Mouse (Mus musculus) kidney, embryonic 16.5 days (tissue): ENCODE measurements around the gene Zfp37. TPM values are rescaled to one million over a fixed set of nuclear protein-coding genes. Genes with fewer than 3 reads are reported as not detected.

Source experiments
- ATAC-seq: fragments of 200-750 bp; cut with Nextera tagmentation; 2 replicates; pipeline ENCODE4 v1.8.0; 2017; ENCODE audit warnings: moderate TSS enrichment; ENCODE audit not compliant: low FRiP score, low TSS enrichment
- H3K27ac ChIP-seq: fragments of 300-500 bp; sonication (generic); 2 replicates; pipeline ENCODE4 v1.5.1; 2014; ENCODE audit warnings: low read length
- H3K27me3 ChIP-seq: fragments of 300-500 bp; sonication (generic); 2 replicates; pipeline ENCODE4 v1.6.1; 2014; ENCODE audit warnings: low read length, control low read depth, mixed read lengths; ENCODE audit not compliant: insufficient read depth
- H3K36me3 ChIP-seq: fragments of 300-500 bp; sonication (generic); 2 replicates; pipeline ENCODE4 v1.6.1; 2014; ENCODE audit warnings: low read length, control low read depth, mixed read lengths; ENCODE audit not compliant: insufficient read depth
- H3K4me1 ChIP-seq: fragments of 300-500 bp; sonication (generic); 2 replicates; pipeline ENCODE4 v1.6.1; 2014; ENCODE audit warnings: low read length, control low read depth, mixed read lengths; ENCODE audit not compliant: insufficient read depth
- H3K4me2 ChIP-seq: fragments of 300-500 bp; sonication (generic); replicated peaks from 2 replicates; pipeline ENCODE4 v1.6.1; 2014; ENCODE audit warnings: low read depth, low read length
- H3K4me3 ChIP-seq: fragments of 300-500 bp; sonication (generic); 2 replicates; pipeline ENCODE4 v1.5.1; 2014; ENCODE audit warnings: mild to moderate bottlenecking, low read length
- H3K9ac ChIP-seq: fragments of 300-500 bp; sonication (generic); replicated peaks from 2 replicates; pipeline ENCODE4 v1.6.1; 2014; ENCODE audit warnings: low read length
- H3K9me3 ChIP-seq: fragments of 300-500 bp; sonication (generic); 2 replicates; pipeline ENCODE4 v1.6.1; 2016; ENCODE audit warnings: low read length, control low read depth
- WGBS: fragments of 180-500 bp; shearing (Covaris S2); extraction: QIAGEN DNeasy Blood & Tissue Kit; methylation state at CpG from one replicate; pipeline ENCODE4 v1.1.7; 2014; 5-methylcytosine and 5-hydroxymethylcytosine counted together
- polyA plus RNA-seq: library from polyadenylated mRNA; unstranded; fragments of >200 nt; fragmentation: Nextera tagmentation; extraction: Ambion mirVana; gene quantifications from 2 replicates; pipeline ENCODE4 v1.2.1, GENCODE M21; 2015

Gene Zfp37
- polyA plus RNA-seq, 1 experiment from 2014 or later: 10.8 TPM

DNA sequence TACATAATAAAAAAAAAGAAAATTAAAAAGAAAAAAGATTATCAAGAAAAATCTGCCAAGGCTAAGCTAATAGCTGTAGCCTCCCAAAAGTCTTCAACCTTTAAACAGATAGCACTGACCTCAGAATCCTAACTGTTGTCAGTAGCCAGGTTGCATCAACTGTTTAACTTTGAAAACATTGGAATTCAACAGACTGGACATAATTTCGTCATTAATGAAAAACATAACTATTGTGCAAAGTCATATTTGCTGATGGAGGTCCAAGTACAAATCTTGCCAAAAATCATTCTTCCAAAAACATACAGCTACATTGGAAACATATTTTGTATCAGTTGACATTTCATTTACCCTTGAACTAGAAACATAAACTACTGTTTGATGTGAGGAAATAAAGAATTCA, 72.4 kb downstream of the Zfp37 start:
- Histone ChIP-seq H3K9ac (no peak overlapping the region), H3K36me3 (no peaks in the 10 kb centered on the region), H3K27me3 (no peaks in the 10 kb centered on the region), H3K9me3 (no peaks in the 10 kb centered on the region), H3K4me3 (no peak overlapping the region), H3K27ac (no peak overlapping the region), H3K4me1 (no peaks in the 10 kb centered on the region), H3K4me2 (no peak overlapping the region)
- 76% methylated on average over 1 of the region's 1 CpGs for WGBS
- no peak for ATAC-seq

DNA sequence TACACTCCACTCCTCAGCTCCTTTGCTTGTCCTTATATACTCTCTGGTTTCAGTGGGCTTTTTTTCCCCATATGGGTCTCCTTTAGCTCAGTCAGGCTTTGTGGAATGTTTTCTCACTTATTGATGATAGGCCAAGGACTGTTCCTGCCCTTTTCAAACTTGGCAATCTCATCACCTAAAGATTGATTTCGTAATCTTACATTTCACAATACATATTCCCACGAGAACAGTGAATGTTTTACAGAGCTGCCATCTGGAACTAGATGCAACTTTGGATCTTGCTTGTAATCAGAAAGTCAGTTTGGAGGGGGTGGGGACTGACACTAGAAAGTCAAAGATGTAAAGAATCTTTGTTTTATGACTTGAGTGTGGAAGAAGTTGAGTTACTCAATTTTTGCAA, 80.0 kb downstream of the Zfp37 start, which contains the start of gene Mup21:
Gene Mup21 (minus strand): TSS at position 53 of the 400 bp plus-strand sequence.
- Histone ChIP-seq H3K9me3 (no peaks in the 10 kb centered on the region), H3K9ac (no peak within 1 kb of the TSS), H3K27me3 (no peaks in the 10 kb centered on the region), H3K27ac (no peak within 1 kb of the TSS), H3K4me1 (no peaks in the 10 kb centered on the region), H3K36me3 (no peaks in the 10 kb centered on the region), H3K4me3 (no peak within 1 kb of the TSS), H3K4me2 (no peak within 1 kb of the TSS)
- ATAC-seq: no peak
- WGBS: 82% methylated on average over 2 of the region's 2 CpGs

Other genes with a start within 250 kb of the Zfp37 start
- not detected in 2 replicates for gene Mup20, start 176.9 kb downstream of the Zfp37 start, polyA plus RNA-seq
- not detected in 2 replicates for gene Mup3, start 143.7 kb downstream of the Zfp37 start, polyA plus RNA-seq
- gene Mup21, start 80.2 kb downstream of the Zfp37 start, polyA plus RNA-seq: not detected in 2 replicates
- 30.7 and 31.9 TPM in 2 replicates for gene Slc31a2, start 31.5 kb upstream of the Zfp37 start, polyA plus RNA-seq
- 26.2 and 29.2 TPM in 2 replicates for gene Fkbp15, start 129.5 kb upstream of the Zfp37 start, polyA plus RNA-seq
- gene Slc31a1, start 129.7 kb upstream of the Zfp37 start, polyA plus RNA-seq: 60.3 and 61.2 TPM in 2 replicates
- gene Cdc26, start 177.6 kb upstream of the Zfp37 start, polyA plus RNA-seq: 147 and 149 TPM in 2 replicates
- 25.2 and 25.8 TPM in 2 replicates for gene Prpf4, start 177.8 kb upstream of the Zfp37 start, polyA plus RNA-seq
- gene Rnf183, start 204.2 kb upstream of the Zfp37 start, polyA plus RNA-seq: 0.40 and 0.95 TPM in 2 replicates
- gene Wdr31, start 239.8 kb upstream of the Zfp37 start, polyA plus RNA-seq: 13.2 and 14.3 TPM in 2 replicates
- gene Bspry, start 249.0 kb upstream of the Zfp37 start, polyA plus RNA-seq: 25.9 and 28.3 TPM in 2 replicates